Mouse (Mus musculus): Measurements from ENCODE around the gene Cpa2.

- TF ChIP-seq CTCF (IDR thresholded peaks at IDR 0.05): no peak
- no peak for TF ChIP-seq POLR2A (IDR thresholded peaks at IDR 0.05; ENCODE audit: insufficient read depth, low read depth, low read length)
Measured at GRCm38 (mm10) chr6:30579961-30580840, 38.8 kb downstream of the Cpa2 start.

Data from heart, adult 2 months (tissue).